Mouse (Mus musculus) embryonic fibroblast, embryonic 13.5 days (primary cell): Measurements from ENCODE around the gene Tanc2. TPM values are rescaled to one million over a fixed set of nuclear protein-coding genes. Genes with fewer than 3 reads are reported as not detected.

ENCODE experiments used
- H3K27ac ChIP-seq: 2 replicates; pipeline ENCODE4 v1.5.1; 2012; ENCODE audit warnings: low read length, control low read depth, inconsistent platforms; ENCODE audit not compliant: insufficient read depth
- H3K4me1 ChIP-seq: 2 replicates; pipeline ENCODE4 v1.6.1; 2011; ENCODE audit warnings: low read length; ENCODE audit not compliant: control insufficient read depth, insufficient read depth
- H3K4me3 ChIP-seq: 2 replicates; pipeline ENCODE4 v1.5.1; 2011; ENCODE audit warnings: mild to moderate bottlenecking, control low read depth, low read length; ENCODE audit not compliant: insufficient read depth
- CTCF ChIP-seq: IDR thresholded peaks from 2 replicates; pipeline ENCODE4 v1.5.1; 2011; ENCODE audit warnings: mild to moderate bottlenecking, control low read depth, low read length, moderate library complexity, borderline replicate concordance; ENCODE audit not compliant: insufficient read depth
- POLR2A ChIP-seq: IDR thresholded peaks from 2 replicates; pipeline ENCODE4 v1.6.1; 2011; ENCODE audit warnings: low read depth, mild to moderate bottlenecking, control low read depth, low read length, moderate library complexity
- polyA plus RNA-seq: library from polyadenylated mRNA; stranded (reverse); fragments of >200 nt; gene quantifications from 2 replicates; pipeline ENCODE4 v1.2.4, GENCODE M21; 2011; ENCODE audit warnings: low read depth; ENCODE audit not compliant: missing spikeins, insufficient read length

Gene Tanc2
- polyA plus RNA-seq, 1 experiment: 32.0 TPM

DNA sequence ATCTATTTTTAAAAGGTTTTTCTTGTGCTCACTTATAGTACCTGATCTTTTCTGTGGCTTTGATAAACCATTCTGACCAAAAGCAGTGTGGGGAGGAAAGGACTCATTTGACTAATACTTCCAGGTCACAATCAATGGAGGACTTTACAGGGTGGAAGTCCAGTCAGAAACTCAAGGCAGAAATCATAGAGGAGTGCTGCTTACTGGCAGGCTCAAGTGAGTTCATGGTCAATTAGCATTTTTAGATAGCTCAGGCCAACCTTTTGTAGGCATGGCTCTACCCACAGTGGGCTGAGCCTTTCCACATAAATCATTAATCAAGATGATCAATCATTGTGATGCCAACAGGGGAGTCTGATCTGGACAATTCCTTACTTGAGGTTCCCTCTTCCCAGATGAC is 12.4 kb downstream of the Tanc2 start:
- Histone ChIP-seq H3K4me3 (no peak overlapping the region), H3K27ac (no peak overlapping the region), H3K4me1 (no peaks in the 10 kb centered on the region)
- no peak for TF ChIP-seq CTCF
- no peak for TF ChIP-seq POLR2A

DNA sequence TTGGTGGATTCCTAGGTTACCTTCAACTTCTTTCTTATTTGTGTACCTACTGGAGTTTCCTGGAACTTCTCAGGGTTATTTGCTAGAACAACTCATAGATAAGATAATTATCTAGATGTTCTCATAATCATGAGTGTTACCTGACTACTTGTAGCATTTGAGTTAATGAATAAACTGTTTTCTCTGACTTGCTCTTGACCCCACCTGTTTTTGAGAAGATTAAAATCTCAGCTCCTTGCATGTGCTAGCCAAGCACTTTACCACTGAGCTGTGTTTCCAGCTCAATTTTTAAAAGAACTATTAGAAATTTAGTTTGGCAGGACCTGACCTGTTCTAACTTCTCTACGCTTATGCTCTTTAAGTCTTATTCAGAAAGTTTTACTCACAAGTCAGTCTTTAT is 36.4 kb downstream of the Tanc2 start:
- no peak overlapping the region for H3K4me3 ChIP-seq
- no peak overlapping the region for H3K27ac ChIP-seq
- H3K4me1 ChIP-seq: no peaks in the 10 kb centered on the region
- TF ChIP-seq POLR2A: no peak
- no peak for TF ChIP-seq CTCF

GRCm38 (mm10) chr11:105643995-105644394 is 54.2 kb downstream of the Tanc2 start:
- Histone ChIP-seq H3K4me3 (no peak overlapping the region), H3K27ac (no peak overlapping the region), H3K4me1 (no peaks in the 10 kb centered on the region)
- TF ChIP-seq POLR2A (no peak), CTCF (no peak)

GRCm38 (mm10) chr11:105648026-105648425 is 58.2 kb downstream of the Tanc2 start:
- Histone ChIP-seq H3K27ac (no peak overlapping the region), H3K4me3 (no peak overlapping the region), H3K4me1 (no peaks in the 10 kb centered on the region)
- TF ChIP-seq POLR2A (no peak), CTCF (no peak)

DNA sequence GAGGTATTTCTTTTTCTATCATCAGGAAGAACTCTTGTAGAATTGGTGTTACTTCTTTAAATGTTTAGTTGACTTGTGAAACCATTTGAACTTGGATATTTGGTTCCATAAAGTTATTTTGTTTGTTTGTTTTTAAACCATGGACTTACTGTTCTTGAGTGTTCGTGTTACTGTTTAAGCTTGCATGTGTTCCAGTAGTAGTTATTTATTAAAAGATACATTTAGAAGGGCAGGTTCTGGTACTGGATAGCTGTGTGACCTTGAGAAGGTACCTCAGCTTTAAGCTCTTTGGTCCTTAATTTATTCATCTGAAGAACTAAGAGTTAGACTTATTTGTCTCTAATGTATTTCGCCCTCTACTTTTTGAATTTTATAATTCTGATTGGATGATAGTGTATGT is 64.8 kb downstream of the Tanc2 start:
- Histone ChIP-seq H3K4me1 (no peaks in the 10 kb centered on the region), H3K4me3 (no peak overlapping the region), H3K27ac (no peak overlapping the region)
- TF ChIP-seq CTCF (no peak), POLR2A (no peak)

- H3K27ac ChIP-seq: no peak overlapping the region
- TF ChIP-seq POLR2A (no peak), CTCF (no peak)
- H3K4me1 ChIP-seq: no peaks in the 10 kb centered on the region
- H3K4me3 ChIP-seq: no peak overlapping the region
Observed at GRCm38 (mm10) chr11:105655335-105655734, 65.5 kb downstream of the Tanc2 start.

GRCm38 (mm10) chr11:105667879-105668278 is 78.1 kb downstream of the Tanc2 start:
- TF ChIP-seq CTCF: no peak
- no peak overlapping the region for H3K4me3 ChIP-seq
- no peaks in the 10 kb centered on the region for H3K4me1 ChIP-seq
- no peak overlapping the region for H3K27ac ChIP-seq

- TF ChIP-seq CTCF: no peak
- TF ChIP-seq POLR2A: no peak
- Histone ChIP-seq H3K27ac (no peak overlapping the region), H3K4me3 (no peak overlapping the region), H3K4me1 (no peaks in the 10 kb centered on the region)
Observed at GRCm38 (mm10) chr11:105678996-105679395, 89.2 kb downstream of the Tanc2 start.

- H3K27ac ChIP-seq: no peak overlapping the region
- H3K4me3 ChIP-seq: no peak overlapping the region
- TF ChIP-seq POLR2A (no peak), CTCF (no peak)
- H3K4me1 ChIP-seq: no peaks in the 10 kb centered on the region
Observed at GRCm38 (mm10) chr11:105684747-105685146, 95.0 kb downstream of the Tanc2 start.

DNA sequence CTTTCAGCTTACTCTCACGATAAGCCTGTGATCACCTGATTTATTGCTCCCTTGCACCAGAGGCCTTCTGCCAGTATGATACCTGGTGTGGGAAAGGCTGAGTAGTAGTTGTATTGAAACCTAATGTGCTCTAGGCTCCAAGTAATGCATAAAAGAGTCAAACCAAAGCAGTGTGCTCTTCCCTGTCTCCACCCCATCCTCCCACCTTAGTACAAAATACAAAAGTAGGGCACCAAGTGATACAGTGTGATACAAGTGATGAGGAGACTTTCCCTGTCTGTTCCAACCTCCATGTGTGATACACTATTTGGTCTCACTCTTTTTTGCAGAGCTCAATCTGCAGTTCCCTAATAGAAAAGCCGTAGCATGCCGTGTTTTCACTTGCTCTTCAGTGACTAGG is 110.7 kb downstream of the Tanc2 start:
- TF ChIP-seq CTCF (no peak), POLR2A (no peak)
- no peak overlapping the region for H3K27ac ChIP-seq

GRCm38 (mm10) chr11:105719660-105720059 is 129.9 kb downstream of the Tanc2 start:
- no peak overlapping the region for H3K27ac ChIP-seq
- no peak overlapping the region for H3K4me3 ChIP-seq
- TF ChIP-seq CTCF (no peak), POLR2A (no peak)
- no peaks in the 10 kb centered on the region for H3K4me1 ChIP-seq

More for the DNA sequence above, 110.7 kb downstream of the Tanc2 start:
- no peak overlapping the region for H3K4me3 ChIP-seq
- no peaks in the 10 kb centered on the region for H3K4me1 ChIP-seq

DNA sequence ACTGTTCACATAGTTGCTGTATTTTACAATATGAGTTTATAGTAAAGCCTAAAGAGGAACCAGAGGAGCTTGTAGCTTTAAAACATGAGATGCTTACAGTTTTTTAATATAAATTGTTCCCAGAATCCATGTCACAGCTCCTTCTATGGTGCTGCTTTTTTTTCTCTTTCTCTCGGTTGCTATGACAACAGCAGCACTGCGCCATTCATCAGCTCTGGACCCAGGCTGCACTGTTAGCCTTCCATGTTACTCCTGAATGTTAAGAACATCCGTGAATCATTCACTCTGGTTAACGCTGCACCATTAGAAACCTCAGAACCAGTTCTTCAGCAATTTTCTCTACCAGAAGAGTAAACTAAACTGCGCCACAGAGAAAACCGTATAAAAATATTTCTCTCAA is 141.8 kb downstream of the Tanc2 start:
- Histone ChIP-seq H3K4me3 (no peak overlapping the region), H3K4me1 (no peaks in the 10 kb centered on the region), H3K27ac (no peak overlapping the region)
- no peak for TF ChIP-seq CTCF
- no peak for TF ChIP-seq POLR2A
